Mouse (Mus musculus) natural killer cell, adult 2 months (primary cell): ENCODE data around the gene Them4.
"Not testable (repeated sequence)": the region's sequence is repeated elsewhere in the genome, so short reads cannot be mapped to it uniquely, and the experiment has no call there.

ENCODE experiments used
- DNase-seq, 2 experiments: peaks; one replicate each; pipeline ENCODE4 v3.0.0; 2022; ENCODE audit warnings: low spot score in 2 of 2

The Them4 gene

DNA sequence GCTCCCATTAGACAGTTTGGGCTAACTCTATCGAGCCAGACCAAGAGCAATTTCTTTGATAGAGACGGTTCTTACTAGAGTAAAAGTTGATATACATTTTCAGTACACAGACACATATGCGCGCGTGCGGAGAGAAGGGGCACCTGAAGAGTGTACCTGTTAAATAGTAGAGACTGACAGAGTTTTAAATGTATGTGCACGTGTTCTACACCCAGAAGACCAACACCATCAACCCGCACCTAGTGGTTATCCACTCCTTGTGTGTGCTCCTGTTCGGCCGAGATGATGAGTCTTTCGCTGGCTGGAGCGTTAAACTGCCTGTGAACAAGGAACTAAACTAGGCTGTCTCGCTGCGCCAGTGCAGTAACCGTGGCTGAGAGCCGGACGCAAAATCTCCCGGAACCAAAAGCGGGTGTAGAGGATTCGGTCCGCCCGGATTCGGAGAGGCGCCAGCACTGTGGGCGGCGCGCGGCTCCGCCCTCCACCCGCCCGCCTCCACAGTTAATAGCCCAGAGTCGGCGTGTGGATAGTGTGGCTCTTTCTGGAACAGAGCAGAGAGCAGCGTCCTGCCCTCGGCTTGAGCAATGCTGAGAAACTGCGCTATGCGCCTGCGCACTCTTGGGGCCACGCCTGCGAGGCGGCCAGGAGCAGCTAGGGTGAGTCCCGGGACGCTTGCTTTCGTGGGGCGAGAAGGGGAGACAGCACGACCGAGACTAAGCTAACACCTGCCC, at the start of gene Them4:
TSS of gene Them4 (plus strand) at position 457 of the 731 bp plus-strand sequence.
- DNase-seq, result peak; percentile 65 to 78

DNA sequence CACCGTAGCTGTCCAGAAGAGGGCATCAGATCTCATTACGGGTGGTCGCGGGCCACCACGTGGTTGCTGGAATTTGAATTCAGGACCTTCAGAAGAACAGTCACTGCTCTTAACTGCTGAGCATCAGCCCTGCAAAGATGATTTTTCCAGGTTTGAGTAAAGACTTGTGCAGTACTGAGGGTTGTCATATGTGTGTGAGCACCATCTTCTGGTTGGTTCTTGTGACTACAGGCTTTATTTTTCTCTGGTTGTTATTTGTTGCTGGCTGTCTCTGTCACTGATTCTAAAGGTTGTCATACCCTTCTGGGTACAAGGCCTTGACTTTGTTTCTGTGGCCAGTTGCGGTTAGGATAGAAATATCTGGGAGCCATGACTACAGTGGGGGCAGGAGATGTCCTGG, 49.3 kb upstream of the Them4 start:
- no peak for DNase-seq

DNA sequence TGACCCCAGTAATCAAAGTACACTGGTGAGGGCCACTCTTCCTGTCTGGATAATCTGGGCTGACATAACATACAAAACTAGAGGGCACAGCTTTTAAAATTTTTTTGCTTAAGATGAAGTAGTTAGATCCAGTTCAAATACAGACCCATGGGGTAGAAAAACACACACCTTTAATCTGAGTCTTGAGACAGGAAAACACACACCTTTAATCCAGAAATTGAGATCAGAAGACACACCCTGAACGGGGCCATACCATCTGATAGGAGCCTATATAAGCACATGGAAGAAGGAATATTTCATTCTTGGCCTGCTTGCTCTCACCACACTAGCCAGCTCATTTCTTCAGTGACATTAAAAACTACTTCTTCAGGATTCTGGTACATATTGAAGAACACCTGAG, 46.2 kb upstream of the Them4 start, which contains the start of gene Gm4778:
TSS of gene Gm4778 (plus strand) at position 301 of the 400 bp plus-strand sequence.
- not testable (repeated sequence) for DNase-seq

DNA sequence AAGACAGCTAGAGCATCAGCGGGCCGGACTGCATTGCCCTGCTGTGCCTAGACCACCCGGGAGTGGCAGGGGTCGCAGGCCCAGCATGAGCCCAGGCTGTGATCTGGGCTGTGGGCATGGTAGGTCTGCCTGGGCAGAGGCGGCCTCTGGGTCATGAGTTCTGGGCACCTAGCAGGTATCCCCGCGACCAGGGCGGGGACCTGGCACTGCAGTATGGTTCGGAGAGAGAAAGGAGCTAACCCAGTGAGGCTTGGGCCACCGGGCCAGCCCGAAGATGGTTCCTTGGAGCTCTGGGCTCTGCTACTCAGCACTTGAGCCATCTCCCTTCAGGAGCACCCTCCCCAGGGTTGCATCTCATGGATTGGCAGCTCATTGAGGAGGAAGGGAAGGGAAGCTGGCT, 33.9 kb upstream of the Them4 start:
- DNase-seq, result no peak

DNA sequence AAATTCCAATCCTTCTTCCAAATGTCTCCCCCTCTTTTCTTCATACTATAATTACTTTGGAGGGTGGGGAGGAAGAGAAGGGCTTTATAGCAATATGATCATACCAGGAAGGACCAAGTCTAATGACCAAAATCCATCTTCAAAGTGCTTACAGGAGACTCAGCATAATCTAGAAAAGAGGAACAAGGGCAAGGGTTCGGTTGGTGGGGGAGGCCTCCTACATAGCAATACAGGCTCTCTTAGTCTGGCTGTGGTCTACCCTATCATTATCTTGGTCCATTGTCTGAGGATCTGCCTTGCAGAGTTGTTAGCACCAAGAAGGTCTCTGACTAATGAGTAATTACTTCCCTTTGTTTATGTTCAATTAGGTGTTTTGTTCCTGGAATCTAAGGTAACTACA, 4.4 kb upstream of the Them4 start:
- DNase-seq, result no peak

DNA sequence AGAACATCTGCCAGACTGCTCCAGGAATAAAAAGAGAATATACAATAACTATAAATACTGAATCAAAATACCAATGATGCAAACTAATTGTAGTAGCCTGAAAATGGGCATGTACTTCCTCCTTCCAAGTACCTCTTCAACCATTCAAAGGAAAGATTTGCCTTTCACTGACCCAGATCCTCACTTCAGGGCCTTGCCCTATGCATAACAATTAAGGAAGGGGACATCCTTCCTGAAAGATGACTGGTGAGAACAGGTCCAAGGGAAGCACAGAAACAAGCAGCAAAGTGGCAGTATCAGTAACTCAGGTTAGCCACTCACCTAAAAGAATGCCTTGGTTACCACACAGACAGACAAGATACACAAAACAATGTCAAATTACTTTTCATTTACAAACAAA, 2.9 kb upstream of the Them4 start:
- no peak for DNase-seq

DNA sequence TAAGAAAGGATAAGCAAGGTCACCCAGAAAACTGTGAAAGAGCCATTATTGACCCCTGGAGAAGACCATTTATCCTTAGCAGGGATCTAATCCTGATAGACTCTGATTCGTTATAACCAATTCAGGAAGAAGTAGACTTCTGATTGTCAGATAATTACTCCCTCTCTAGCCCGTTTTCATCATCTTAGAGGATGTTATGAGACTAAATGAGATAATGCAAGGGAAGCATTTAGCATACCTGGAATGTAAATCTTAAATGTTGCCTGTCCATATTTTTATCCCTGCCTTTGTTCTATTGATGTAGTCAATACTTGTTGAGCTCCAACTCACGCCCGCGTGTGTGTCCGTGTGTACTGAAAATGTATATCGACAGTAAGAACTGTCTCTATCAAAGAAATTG, 602 bp downstream of the Them4 start:
- DNase-seq, result no peak

DNA sequence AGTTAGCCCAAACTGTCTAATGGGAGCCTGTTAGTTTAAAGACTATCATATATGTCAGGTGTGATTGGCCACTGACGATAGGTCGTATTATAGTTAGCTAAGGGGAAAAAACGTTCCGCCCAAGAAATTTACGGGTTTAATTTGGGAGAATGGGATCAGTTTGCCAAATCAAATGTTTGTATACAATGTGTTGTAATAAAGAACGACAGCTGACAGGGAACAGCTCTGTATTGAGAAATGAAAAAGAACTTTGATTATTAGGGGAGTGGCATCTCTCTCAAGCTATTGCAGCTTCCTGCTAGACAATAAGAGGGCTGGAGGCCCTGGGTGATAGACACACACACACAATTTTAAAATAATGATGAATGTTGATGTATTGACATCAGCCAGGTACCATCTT, 1.0 kb downstream of the Them4 start:
- DNase-seq, result no peak

DNA sequence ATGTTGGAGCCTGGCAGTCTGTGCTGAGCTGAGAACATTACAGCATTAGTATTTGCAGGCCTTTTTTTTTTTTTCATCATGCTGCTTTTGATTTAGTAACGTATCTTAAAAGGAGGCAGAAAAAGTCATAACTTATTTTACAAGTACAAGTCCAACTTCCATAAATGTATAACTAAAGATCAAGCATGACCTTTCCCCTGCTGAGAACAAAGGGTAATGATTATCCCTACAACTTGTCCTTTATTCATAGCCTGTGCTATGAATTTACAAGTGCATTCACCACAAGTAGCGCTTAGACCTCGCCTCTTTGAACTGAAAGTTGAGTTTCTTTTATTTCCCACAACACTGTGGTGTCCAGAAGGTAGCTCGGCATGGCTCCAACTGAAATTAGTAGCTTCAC, 1.5 kb downstream of the Them4 start:
- DNase-seq, result no peak

DNA sequence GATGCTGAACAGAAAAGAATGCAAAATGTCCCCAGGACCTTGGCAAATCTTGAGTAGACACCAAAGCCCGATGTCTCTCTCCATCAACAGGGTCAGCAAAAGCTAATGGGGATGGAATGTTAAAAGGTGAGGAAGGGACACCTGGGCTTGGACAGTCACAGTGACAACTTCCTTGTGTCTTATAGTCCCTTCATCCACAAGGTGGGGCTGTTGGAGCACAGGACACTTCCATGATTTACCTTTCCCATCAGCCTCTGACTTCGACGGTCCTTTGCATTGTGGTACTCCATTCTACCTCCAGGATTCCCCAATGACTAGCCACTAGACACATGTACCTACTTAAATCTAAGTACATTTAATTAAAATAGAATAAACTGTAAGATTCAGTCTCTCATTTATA, 18.8 kb downstream of the Them4 start:
- DNase-seq, result no peak

DNA sequence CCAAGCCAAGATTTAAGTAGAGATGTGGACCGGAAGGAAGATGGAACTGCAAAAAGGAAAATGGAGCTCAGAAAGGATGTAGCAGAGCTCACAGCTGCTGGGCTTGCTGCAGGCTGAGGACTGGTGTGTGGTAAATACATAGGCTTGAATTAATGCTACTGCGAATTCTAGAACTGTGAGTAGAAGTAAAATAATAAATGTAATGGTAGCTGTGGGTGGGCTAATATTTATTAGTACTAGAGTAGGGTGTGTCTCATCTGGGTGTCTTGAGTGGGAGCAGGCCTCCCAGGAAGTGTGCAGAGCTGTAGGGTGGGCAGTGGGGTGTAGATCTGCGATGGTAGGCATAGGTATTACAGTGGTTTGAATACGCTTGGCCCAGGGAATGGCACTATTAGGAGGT, 24.6 kb downstream of the Them4 start:
- DNase-seq, result no peak

DNA sequence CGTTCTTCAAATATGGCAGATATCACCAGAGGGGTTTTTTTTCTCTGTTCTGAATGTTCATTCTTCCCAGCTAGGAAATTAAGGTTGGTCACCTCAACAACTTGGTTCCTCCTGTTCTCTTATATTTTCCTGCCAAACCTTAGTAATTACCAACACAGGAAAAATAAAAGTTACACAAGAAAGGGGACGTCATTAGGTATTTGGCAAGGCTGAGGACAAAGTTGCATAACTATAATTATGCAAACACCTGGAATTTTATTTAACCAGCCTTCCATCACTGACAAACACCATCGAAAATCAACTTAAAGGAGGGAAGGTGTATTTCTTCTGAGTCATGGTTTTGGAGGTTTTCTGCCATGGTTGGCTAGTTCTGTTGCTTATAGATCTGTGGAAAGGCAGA, 28.6 kb downstream of the Them4 start:
- DNase-seq, result no peak

DNA sequence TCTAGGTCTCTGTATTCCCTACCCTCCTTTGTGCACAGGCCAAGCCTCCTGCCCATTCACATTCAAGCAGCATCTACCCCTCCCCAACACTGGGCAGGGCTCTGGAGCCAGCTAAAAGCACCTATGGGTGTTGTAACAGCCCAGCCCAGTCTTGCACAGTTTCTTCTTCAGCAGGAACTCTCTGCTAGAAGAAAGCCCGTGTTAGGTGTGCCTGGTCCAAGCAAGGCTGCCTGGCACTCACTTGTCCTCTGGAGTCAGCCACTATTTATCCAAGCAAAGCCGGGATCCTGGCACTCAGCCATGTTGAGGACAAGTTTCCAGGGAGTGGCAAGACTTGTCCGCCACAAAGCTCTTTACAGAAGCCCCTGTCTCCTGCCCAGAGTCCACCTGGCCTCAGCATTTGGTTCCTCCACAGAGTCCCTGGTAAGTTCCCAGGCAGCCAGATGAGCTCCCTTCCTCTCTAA, 32.1 kb downstream of the Them4 start, which contains the start of gene Them5:
TSS of gene Them5 (plus strand) at position 141 of the 464 bp plus-strand sequence.
- DNase-seq, result no peak

DNA sequence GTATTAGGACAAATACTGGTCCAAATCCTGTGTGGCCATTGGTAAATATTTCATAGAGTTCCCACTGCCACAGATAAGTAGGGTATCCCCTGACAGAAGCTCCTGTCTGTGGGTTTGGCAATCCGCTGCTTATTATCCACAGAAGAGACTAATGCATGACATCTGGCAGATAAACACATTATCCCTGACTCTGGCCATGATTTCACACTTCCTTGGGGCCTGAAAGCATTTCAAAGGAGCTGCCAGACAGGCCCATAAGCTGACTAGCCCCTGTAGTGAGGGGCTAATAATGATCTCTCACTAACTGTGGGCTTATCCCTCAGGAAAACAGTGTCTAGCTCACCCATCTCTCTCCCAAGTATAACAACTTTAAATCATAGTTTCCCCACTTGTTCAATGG, 32.7 kb downstream of the Them4 start:
- DNase-seq, result no peak

DNA sequence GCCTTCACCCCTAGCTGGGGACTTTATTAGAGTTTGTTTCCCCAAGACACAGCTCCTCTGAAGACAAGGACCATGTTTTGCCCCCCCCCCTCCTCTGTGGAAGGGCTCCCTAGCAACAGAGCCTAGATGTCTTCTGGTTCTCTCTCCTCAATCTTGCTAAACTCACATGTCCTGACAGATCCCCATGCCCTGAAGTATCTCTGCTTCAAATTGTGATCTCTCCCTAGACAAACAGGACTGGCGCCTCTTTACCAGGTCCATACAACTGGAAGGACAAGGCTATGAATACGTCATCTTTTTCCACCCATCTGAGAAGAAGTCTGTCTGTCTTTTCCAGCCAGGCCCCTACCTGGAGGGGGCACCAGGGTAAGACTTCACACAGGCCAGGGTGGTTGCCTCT, 34.3 kb downstream of the Them4 start:
- DNase-seq, result no peak

DNA sequence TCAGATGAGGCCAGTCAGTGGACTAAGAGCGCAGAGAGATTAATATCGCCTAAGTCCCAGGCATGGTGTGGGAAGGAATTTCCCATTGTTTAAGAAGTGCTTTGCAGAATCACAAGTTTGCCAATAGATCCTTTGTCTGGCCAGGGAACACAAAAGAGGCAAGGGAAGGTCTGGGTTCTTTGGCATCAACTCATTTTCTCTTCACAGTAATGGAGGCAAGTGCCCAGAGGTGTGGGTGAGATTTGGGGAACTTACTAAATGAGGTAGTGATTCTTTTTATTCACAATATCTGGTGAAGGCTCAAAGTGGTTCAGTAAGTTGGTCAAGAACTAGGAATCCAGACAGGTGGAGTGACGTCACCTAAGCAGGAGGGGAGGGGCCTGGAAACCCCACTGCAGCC, 35.0 kb downstream of the Them4 start:
- no peak for DNase-seq

DNA sequence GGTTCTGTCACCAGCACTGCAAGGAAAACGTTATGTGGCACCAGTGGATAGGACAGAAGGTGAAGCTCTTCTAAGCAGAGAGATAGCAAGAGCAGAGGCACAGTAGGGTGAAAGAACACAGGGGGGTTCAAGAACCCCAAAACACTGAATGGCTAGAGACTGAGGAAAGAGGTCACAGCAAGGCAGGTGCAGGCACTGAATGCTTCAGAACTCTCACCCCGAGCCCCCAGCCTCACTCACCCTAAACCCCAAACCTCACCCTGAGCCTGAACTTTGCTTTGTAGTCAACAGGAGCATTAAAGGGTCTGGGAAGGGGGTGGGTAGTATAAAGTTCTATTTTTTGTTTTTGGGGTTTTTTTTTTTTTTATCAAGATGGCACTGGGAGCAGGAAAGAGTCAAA, 38.3 kb downstream of the Them4 start:
- DNase-seq, result no peak

DNA sequence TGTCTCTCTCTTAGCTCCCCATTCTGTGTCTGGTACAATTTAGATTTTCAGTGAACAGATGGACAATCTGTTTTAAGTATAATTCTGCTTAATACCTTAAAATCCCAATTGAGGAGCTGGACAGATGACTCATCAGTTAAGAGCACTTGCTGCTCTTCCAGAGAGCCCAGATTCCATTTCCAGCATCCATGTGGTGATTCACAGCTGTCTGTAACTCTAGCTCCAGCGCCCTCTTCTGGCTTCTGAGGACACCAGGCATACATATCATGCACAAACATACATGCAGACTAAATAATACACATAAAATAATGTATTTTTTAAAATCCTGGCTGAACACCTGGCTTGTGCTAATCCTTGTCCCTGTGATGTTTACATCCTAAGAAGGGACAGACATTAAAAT, 50.9 kb downstream of the Them4 start:
- DNase-seq, result no peak

DNA sequence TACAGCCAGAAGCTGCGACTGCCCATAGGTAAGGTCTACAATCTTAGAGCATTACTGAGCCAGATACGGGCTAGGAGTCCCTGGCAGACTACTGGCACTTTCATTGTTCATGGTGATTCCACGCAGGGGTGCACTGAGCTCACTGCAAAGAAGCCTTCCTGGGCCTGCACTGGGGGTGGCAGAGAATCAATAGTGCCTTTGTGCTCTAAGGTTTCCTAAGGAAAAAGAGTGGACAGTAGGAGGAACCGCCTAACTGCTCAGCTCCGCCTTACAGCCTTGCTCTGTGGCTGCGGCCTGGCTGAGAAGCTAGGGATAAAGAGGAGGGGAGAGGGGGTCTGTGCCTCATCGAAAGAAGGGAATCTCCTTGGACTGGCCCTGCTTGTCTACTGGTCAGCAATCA, 52.2 kb downstream of the Them4 start, which contains the start of gene C2cd4d:
TSS of gene C2cd4d (plus strand) at position 301 of the 400 bp plus-strand sequence.
- no peak for DNase-seq

DNA sequence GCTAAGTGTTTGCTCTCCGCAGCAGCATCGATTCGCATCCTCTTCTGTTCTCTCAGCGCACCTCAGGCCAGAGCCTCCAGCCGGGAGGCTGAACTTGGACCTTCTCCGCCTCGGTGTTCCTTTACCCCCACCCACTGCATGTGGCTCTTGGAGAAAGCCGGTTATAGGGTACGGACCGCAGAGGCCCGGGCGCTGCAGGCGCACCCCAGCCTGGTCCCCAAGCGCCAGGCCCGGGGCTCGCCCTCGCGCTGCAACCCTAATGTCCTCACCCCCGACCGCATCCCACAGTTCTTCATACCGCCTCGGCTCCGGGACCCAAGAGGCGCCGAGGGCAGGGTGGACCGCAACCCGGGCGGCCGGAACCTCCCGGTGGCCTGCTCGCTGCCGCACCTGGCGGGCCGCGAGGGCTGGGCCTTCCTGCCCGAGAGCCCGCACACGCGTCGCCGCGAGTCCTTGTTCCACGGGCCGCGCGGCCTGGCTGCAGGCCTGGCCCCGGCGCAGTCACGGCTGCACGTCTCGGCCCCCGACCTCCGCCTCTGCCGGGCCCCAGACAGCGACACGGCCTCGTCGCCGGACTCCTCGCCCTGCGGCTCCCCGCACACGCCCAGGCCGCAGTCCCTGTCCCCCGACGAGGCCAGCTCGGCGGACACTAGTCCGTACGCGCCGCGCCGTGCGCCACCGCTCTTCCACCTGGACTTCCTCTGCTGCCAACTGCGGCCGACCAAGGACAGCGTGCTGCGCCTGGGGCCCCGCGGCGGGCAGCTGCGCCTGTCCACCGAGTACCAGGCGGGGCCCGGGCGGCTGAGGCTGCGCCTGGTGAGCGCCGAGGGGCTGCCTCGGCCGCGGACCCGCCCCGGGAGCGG, 53.6 kb downstream of the Them4 start:
- DNase-seq, result no peak

DNA sequence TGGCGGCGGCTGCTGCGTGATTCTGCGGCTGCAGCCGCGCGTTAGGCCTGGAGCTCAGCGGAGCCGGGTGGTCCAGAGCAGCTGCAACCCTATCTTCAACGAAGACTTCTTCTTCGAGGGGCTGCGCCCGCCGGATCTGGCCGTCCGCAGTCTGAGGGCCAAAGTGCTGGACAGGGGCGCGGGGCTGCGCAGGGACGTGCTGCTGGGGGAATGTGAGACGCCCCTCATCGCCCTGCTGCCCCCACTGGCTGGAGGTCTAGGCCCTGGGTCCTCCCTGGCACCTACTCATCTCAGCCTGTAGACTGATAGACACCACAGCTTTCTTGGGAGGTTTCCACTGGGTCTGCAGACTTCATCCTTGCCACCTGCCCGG, 54.3 kb downstream of the Them4 start:
- no peak for DNase-seq

DNA sequence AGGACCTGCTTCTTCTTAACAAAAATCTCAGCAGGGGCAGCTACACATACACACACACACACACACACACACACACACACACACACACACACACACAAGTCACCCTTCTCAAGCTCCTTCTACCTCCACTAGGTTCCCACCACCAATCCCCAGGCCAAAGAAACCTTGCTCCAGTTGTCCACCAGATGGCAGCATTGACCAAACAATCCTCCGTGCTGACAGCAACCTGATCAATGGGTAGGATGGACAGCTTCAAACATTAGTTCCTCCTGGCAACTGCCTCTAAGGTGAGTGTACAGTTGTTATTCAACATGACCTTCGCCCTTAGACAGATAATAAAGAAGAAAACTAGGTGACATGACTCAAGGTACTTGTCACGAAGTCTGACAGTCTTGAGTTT, 56.9 kb downstream of the Them4 start:
- peak; percentile 59 to 72 for DNase-seq

DNA sequence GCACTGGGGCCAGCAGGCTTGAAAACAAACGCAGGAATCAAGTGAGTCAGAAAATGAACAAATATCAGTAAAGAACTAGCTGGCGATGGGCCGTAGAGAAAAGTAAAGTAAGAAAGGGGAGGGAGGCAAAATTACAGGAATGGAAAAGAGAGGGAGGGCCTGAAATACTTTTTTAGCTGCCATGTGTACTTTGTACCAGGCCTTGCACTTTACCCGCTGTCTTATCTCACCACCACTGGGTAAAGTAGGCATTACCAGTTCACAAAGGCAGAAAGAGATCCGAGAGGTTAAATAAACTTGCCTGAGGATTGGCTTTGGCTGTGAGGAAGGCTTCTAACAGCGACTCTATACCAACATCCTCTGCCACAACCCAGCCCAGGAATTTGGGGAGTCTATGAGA, 57.6 kb downstream of the Them4 start:
- DNase-seq, result no peak
